Mouse (Mus musculus) B cell, adult 67 days (primary cell): ENCODE results near the gene Drd2. TPM values are rescaled to one million over a fixed set of nuclear protein-coding genes. Genes with fewer than 3 reads are reported as not detected.

Experiments used
- total RNA-seq, 2 experiments: library from RNA; stranded (reverse); gene quantifications; 4 replicates each; pipeline ENCODE4 v1.2.4; 2023

The Drd2 gene
- total RNA-seq: not detected

DNA sequence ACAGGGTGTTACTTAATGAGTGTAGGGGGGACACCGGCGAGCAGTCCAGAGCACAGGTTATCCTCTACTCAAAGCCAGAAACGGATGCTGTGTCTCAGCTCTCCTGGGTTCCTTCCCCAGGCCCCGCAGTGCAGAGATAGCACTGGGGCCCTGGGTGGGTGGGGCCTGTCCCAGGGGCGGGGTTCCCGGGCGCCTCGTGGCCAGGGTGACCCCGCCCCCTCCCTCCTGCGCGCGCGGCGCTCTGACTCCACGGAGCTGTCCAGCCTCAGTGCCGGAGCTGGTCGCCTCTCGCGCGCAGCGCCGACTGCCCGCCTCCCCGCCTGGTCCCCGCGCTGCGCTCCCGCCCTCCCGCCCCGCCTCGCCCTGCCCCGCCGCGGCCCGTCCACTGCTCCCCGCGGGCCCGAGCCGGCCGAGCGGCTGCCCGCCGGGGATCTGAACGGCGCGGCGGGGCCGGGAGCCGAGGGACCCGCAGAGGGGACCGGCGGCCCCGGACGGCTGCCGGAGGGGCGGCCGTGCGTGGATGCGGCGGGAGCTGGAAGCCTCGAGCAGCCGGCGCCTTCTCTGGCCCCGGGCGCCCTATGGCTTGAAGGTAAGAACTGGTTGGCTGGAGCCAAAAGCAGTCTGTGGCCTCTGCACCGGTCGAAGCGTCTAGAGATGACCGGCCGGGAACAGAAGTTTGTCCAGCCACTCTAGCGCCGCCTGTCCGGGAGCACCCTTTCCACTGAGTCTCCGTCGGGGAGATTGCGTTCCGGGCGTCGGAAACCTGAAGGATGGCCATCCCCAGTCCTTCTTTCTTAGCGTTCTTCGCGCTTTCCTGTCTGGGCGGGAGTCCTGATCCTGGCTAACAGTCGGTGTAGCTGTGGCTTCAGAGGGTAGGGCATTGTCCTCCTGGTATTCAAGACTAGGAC is at the start of gene Drd2:
Gene Drd2, plus strand, starts transcription at position 492 of the 908 bp plus-strand sequence.

DNA sequence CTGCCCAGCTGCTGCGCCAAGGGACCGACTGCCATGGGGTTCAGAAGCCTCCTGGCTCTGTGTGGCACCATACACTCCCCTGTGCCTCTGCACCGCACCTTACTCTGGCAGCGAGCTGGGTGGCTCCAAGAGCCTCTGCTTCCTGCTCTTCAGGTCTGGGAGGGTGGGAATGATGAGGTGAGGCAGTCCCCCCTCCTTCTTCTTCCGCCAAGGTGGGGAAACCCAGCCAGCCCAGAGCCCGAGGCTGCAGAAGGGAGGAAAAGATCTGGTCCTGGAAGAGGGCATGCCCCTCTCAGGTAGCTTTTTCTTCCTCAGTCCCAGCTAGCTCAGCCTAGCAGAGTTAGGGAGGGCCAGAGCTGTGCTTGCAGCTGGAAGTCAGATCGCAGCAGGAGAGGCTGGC is 86.5 kb downstream of the Drd2 start, which contains the start of gene Ankk1:
Gene Ankk1, minus strand, starts transcription at position 101 of the 400 bp plus-strand sequence.

Other genes with a start within 250 kb of the Drd2 start
- not detected for gene Gm4894, start 90.1 kb upstream of the Drd2 start, total RNA-seq
- not detected for gene Ankk1, start 86.4 kb downstream of the Drd2 start, total RNA-seq
- not detected for gene Ttc12, start 145.6 kb downstream of the Drd2 start, total RNA-seq